Mouse (Mus musculus): ENCODE measurements around the gene Rep15. TPM values are rescaled to one million over a fixed set of nuclear protein-coding genes. Genes with fewer than 3 reads are reported as not detected.

Rep15 gene
- polyA plus RNA-seq, 1 experiment from 2014 or later, result 0.19 TPM

- DNase-seq, result no peak
- WGBS (ENCODE audit: insufficient replicate concordance), result 87% methylated on average over 7 of the region's 7 CpGs
- TF ChIP-seq EP300 (IDR thresholded peaks at IDR 0.05; ENCODE audit: low read depth) (no peak), CTCF (IDR thresholded peaks at IDR 0.05; ENCODE audit: low read depth) (no peak)
- Histone ChIP-seq H3K4me3 (ENCODE audit: low read depth, low read length) (no peak overlapping the region), H3K27me3 (ENCODE audit: insufficient read depth, low read length) (no peaks in the 10 kb centered on the region), H3K36me3 (replicated peaks; ENCODE audit: insufficient read depth, low read length) (peaks cover 40% of the 10 kb centered on the region), H3K4me1 (ENCODE audit: insufficient read depth) (no peaks in the 10 kb centered on the region), H3K27ac (ENCODE audit: low read depth) (no peak overlapping the region), H3K4me2 (ENCODE audit: low read depth, low read length) (no peak overlapping the region), H3K9me3 (ENCODE audit: low read length) (no peaks in the 10 kb centered on the region), H3K9ac (replicated peaks) (no peak overlapping the region)
- no peak for ATAC-seq
Observed at GRCm38 (mm10) chr6:147062694-147063093, 30.3 kb downstream of the Rep15 start.

GRCm38 (mm10) chr6:147064226-147064943, 32.0 kb downstream of the Rep15 start:
- no peak for DNase-seq
- Histone ChIP-seq H3K36me3 (replicated peaks; ENCODE audit: insufficient read depth, low read length) (peaks cover 35% of the 10 kb centered on the region), H3K4me2 (ENCODE audit: low read depth, low read length) (no peak overlapping the region), H3K27ac (ENCODE audit: low read depth) (no peak overlapping the region), H3K4me3 (ENCODE audit: low read depth, low read length) (no peak overlapping the region), H3K9me3 (ENCODE audit: low read length) (no peaks in the 10 kb centered on the region), H3K4me1 (ENCODE audit: insufficient read depth) (no peaks in the 10 kb centered on the region), H3K27me3 (ENCODE audit: insufficient read depth, low read length) (no peaks in the 10 kb centered on the region), H3K9ac (replicated peaks) (no peak overlapping the region)
- TF ChIP-seq EP300 (IDR thresholded peaks at IDR 0.05; ENCODE audit: low read depth) (no peak), CTCF (IDR thresholded peaks at IDR 0.05; ENCODE audit: low read depth) (no peak)
- WGBS (ENCODE audit: insufficient replicate concordance), result 84% methylated on average over 10 of the region's 10 CpGs
- no peak for ATAC-seq

GRCm38 (mm10) chr6:147064944-147065261, 32.5 kb downstream of the Rep15 start:
- no peak for ATAC-seq
- H3K9me3 ChIP-seq (ENCODE audit: low read length), result no peaks in the 10 kb centered on the region
- peaks cover 35% of the 10 kb centered on the region for H3K36me3 ChIP-seq (replicated peaks; ENCODE audit: insufficient read depth, low read length)
- no peak overlapping the region for H3K27ac ChIP-seq (ENCODE audit: low read depth)
- H3K4me1 ChIP-seq (ENCODE audit: insufficient read depth), result no peaks in the 10 kb centered on the region
- H3K9ac ChIP-seq (replicated peaks), result no peak overlapping the region
- 92% methylated on average over 6 of the region's 6 CpGs for WGBS (ENCODE audit: insufficient replicate concordance)
- no peak overlapping the region for H3K4me2 ChIP-seq (ENCODE audit: low read depth, low read length)
- TF ChIP-seq EP300 (IDR thresholded peaks at IDR 0.05; ENCODE audit: low read depth) (no peak), CTCF (IDR thresholded peaks at IDR 0.05; ENCODE audit: low read depth) (no peak)
- no peak overlapping the region for H3K4me3 ChIP-seq (ENCODE audit: low read depth, low read length)
- H3K27me3 ChIP-seq (ENCODE audit: insufficient read depth, low read length), result no peaks in the 10 kb centered on the region
- DNase-seq, result no peak

- Histone ChIP-seq H3K36me3 (replicated peaks; ENCODE audit: insufficient read depth, low read length) (peaks cover 4% of the 10 kb centered on the region; the same call in 1 of the 2 replicates), H3K4me1 (ENCODE audit: insufficient read depth) (no peaks in the 10 kb centered on the region), H3K9me3 (ENCODE audit: low read length) (no peaks in the 10 kb centered on the region), H3K9ac (replicated peaks) (no peak overlapping the region), H3K27ac (ENCODE audit: low read depth) (no peak overlapping the region), H3K27me3 (ENCODE audit: insufficient read depth, low read length) (no peaks in the 10 kb centered on the region), H3K4me2 (ENCODE audit: low read depth, low read length) (no peak overlapping the region), H3K4me3 (ENCODE audit: low read depth, low read length) (no peak overlapping the region)
- no peak for TF ChIP-seq EP300 (IDR thresholded peaks at IDR 0.05; ENCODE audit: low read depth)
- TF ChIP-seq CTCF (IDR thresholded peaks at IDR 0.05; ENCODE audit: low read depth), result no peak
- ATAC-seq (no peak), DNase-seq (no peak)
- 69% methylated on average over 5 of the region's 5 CpGs for WGBS (ENCODE audit: insufficient replicate concordance)
Observed at GRCm38 (mm10) chr6:147075808-147076387, 43.5 kb downstream of the Rep15 start.

GRCm38 (mm10) chr6:147076878-147077277, 44.5 kb downstream of the Rep15 start:
- Histone ChIP-seq H3K9me3 (ENCODE audit: low read length) (no peaks in the 10 kb centered on the region), H3K4me1 (ENCODE audit: insufficient read depth) (no peaks in the 10 kb centered on the region), H3K9ac (replicated peaks) (no peak overlapping the region), H3K4me3 (ENCODE audit: low read depth, low read length) (no peak overlapping the region), H3K4me2 (ENCODE audit: low read depth, low read length) (no peak overlapping the region), H3K36me3 (replicated peaks; ENCODE audit: insufficient read depth, low read length) (no peaks in the 10 kb centered on the region), H3K27ac (ENCODE audit: low read depth) (no peak overlapping the region), H3K27me3 (ENCODE audit: insufficient read depth, low read length) (no peaks in the 10 kb centered on the region)
- ATAC-seq, result no peak
- no peak for DNase-seq
- no peak for TF ChIP-seq EP300 (IDR thresholded peaks at IDR 0.05; ENCODE audit: low read depth)
- no peak for TF ChIP-seq CTCF (IDR thresholded peaks at IDR 0.05; ENCODE audit: low read depth)
- WGBS (ENCODE audit: insufficient replicate concordance), result 88% methylated on average over 8 of the region's 8 CpGs

- ATAC-seq (no peak), DNase-seq (no peak)
- Histone ChIP-seq H3K27ac (ENCODE audit: low read depth) (no peak overlapping the region), H3K9me3 (ENCODE audit: low read length) (no peaks in the 10 kb centered on the region), H3K36me3 (replicated peaks; ENCODE audit: insufficient read depth, low read length) (no peaks in the 10 kb centered on the region), H3K4me1 (ENCODE audit: insufficient read depth) (no peaks in the 10 kb centered on the region), H3K27me3 (ENCODE audit: insufficient read depth, low read length) (no peaks in the 10 kb centered on the region), H3K4me3 (ENCODE audit: low read depth, low read length) (no peak overlapping the region), H3K9ac (replicated peaks) (no peak overlapping the region), H3K4me2 (ENCODE audit: low read depth, low read length) (no peak overlapping the region)
- WGBS (ENCODE audit: insufficient replicate concordance), result 80% methylated on average over 10 of the region's 10 CpGs
- TF ChIP-seq CTCF (IDR thresholded peaks at IDR 0.05; ENCODE audit: low read depth) (no peak), EP300 (IDR thresholded peaks at IDR 0.05; ENCODE audit: low read depth) (no peak)
Observed at GRCm38 (mm10) chr6:147079919-147080318, 47.5 kb downstream of the Rep15 start.

Other genes with a start within 250 kb of the Rep15 start
- gene Arntl2, start 236.5 kb upstream of the Rep15 start, polyA plus RNA-seq (2015; fragmentation: Nextera tagmentation; extraction: Ambion mirVana), result 0.17 and 0.72 TPM in 2 replicates
- gene Smco2, start 182.5 kb upstream of the Rep15 start, polyA plus RNA-seq (2015; fragmentation: Nextera tagmentation; extraction: Ambion mirVana), result not detected in 2 replicates
- 8.9 and 11.3 TPM in 2 replicates for gene Ppfibp1, start 144.1 kb upstream of the Rep15 start, polyA plus RNA-seq (2015; fragmentation: Nextera tagmentation; extraction: Ambion mirVana)
- 0.05 TPM in 1 of 2 replicates, not detected in the other for gene 1700034J05Rik, start 78.2 kb upstream of the Rep15 start, polyA plus RNA-seq (2015; fragmentation: Nextera tagmentation; extraction: Ambion mirVana)
- 59.3 and 62.5 TPM in 2 replicates for gene Mrps35, start 10.2 kb downstream of the Rep15 start, polyA plus RNA-seq (2015; fragmentation: Nextera tagmentation; extraction: Ambion mirVana)
- gene Mansc4, start 54.4 kb downstream of the Rep15 start, polyA plus RNA-seq (2015; fragmentation: Nextera tagmentation; extraction: Ambion mirVana), result 0.15 TPM in 1 of 2 replicates, not detected in the other
- 1.4 and 1.6 TPM in 2 replicates for gene Klhl42, start 58.8 kb downstream of the Rep15 start, polyA plus RNA-seq (2015; fragmentation: Nextera tagmentation; extraction: Ambion mirVana)
- gene Pthlh, start 231.6 kb downstream of the Rep15 start, polyA plus RNA-seq (2015; fragmentation: Nextera tagmentation; extraction: Ambion mirVana), result not detected in 2 replicates

Data from liver, postnatal 0 days (tissue).